Mouse (Mus musculus) gonadal fat pad, adult 2 months (tissue): ENCODE measurements at regions not wholly inside any gene's neighbourhood (a gene's known extent, or its start where the extent isn't known, plus 50 kb on each side); places are given as distances from the start of the nearest gene placed in this dataset.
"Not testable (repeated sequence)": the region's sequence is repeated elsewhere in the genome, so short reads cannot be mapped to it uniquely, and the experiment has no call there.

ENCODE experiments used
- DNase-seq: peaks from one replicate; pipeline ENCODE4 v3.0.0-alpha.2; 2012; ENCODE audit warnings: low read depth

DNA sequence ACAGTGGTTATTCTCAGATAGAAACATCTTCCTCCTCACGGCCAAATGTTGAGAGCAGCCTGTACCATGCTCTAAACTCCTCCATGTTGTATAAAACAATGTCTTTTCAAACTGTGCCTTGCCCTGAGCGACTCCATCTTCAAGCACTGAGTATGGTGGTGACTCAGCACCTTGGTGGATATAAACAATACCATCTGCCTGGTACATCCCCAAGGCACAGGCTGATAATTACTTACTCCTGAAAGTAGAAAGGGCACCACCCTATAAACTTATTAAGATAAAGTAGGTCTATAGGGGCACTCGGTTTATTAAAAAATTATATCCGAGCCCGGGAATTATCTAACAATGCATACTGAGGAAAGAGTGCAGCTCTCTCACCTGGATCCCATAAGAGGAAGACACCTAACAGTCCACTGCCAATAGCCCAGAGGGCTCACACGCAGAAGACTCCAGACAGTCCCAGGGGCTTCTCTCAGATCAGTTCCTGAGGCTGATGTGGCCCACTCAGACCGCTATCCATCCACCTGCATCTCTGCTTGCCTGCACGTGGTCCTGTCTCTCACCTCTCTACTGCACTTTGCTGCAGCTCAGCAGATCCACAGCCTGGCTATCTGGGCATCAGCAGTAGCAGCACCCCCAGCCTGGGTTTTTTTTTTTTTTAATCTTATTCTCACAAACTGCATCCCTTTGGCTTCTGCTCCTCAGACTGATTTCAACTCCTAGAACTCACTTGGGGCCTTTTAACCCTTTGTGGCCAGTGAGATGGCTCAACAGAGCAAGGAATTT is 109.7 kb upstream of the Dlg1 start:
- no peak for DNase-seq

DNA sequence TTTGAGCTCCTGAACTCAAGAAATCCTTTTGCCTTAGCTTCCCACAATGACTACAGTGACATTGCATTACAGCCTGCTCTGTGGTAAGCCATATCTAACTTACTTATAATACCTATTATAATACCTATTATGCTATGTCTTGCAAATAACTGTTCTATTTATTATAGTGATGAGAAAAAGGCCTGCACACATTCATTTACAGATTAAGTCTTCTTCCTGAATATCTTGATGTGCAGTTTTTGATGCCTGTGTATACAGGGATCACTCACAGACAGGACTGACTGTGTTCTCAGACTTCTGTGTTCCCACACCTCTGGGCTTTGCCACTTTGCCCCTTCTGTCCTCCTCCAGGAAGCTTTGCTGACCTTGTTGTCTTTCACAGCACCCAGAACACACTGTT is 102.8 kb upstream of the Dlg1 start:
- no peak for DNase-seq

DNA sequence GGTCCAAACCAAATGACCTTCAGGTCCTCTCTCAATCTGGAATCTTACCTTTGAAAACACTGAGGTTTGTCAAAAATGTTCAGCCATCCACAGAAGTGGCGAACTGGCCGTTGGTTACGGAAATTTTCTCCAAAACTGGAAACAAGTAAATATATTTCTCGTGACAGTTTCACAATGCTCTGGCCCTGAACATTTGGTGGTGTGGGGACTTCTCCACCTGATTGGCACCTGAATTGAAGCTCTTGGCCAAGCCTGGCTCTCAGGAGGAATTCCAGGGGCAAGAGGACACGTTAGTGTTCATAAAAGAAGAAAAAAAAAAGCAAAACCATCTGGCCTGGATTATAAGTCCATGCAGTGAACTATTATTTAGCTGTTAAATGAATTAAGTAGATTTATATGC is 98.3 kb upstream of the Dlg1 start:
- no peak for DNase-seq

DNA sequence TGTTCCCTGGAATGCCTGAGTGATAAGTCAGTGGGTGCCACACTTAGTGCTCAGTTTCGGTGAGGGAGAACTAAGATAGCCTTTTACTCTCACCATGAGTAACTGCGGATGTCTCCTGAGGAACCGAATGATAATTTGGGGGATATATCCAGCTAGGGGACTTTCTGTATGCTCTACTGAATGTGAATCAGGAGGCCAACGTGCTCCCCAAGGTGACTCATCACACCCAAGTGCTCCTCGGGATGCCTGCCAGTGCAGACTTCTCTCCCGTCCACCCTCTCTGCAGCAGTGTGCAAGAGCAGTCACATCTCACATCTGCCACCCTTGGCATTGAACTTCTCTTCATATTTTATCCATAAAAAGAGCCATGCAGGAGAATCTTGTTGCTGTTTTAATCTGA is 94.9 kb upstream of the Dlg1 start:
- no peak for DNase-seq

DNA sequence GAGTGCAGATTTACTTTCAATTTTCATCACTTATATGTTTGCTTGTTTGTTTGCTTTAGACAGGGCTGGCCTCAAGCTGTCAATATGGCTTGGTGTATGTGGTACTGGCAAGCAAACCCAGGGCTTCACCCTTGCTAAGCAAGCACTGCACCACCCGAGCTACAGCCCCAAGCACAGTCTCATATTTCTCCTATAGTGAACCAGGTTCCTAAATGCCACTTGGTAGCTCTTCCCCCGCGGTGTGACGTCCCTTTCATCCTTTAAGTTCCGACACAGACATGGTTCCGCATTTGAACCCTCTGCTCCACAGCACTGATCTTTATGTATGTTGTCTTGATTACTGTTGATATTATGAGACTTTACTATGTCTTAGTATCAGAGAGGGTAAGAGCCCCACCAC is 93.4 kb upstream of the Dlg1 start:
- DNase-seq: no peak

DNA sequence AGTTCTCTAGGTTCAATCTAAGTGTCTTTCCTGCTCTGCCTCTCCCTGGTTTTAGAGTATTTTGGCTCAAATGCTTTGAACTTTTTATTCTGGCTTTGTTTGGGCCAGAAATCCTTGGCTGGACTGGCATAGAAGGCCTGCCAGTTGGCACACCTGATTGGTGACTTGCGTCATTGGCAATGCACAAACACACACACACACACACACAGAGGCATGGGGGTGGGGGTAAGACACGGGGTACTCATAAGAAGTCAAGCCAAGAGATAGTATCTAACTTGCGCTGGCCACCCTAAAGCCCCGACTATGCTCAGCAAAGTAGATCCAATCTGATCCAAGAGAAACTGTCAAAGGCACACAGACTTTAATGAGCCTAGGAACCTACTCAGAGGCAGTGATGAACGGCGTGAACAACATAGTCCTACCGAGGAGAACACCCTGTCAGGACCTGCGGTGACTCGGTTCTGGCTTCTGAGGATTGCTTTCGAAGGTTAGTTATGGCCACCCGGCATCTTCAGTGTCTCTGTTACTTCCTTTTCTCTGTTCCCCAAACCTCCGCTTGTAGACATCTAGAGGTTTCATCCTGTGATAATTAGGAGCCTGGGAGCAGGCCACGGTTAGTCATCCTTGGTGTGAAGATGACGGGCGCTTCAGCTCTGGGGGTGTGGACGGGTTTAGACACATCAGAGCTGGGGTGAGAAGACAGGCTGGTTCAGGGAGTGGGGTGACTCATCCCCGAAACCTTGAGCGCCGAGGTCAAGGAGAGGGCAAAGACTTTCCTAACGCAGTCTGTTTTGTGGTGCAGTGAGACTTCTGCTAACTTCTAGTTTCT is 92.7 kb upstream of the Dlg1 start:
- peak; percentile 59 for DNase-seq

DNA sequence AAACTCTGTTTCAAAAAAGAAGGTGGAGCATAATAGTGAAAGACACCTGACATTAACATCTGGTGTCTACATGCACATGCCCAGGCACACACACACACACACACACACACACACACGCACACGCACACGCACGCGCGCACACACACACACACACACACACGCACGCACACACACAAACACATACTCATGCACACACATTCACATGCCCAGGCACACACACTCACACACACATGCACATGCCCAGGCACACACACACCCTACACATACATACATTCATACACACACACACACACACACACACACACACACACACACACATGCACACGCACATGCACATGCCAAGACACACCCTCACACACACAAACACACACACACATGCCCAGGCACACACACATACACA is 89.4 kb upstream of the Dlg1 start:
- DNase-seq: not testable (repeated sequence)

DNA sequence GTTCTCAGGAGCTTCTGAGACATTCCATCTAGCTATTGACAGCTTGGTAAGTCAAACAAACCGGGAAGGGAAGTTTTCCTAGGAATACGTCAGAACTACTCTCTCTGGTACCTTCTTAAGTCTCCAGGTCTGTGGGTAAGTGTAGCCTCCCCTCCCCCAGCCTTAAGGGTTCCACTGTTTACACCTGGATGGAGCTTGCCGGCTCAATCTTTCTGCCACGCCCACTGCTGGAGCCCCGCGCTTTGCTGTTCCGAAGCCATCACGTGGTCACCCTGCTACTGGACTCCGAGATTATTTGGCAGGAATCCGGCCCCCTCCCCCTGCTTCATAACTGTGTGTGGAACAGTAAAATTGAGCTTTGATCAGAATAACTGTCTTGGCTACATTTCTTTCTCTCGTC is 87.6 kb upstream of the Dlg1 start:
- not testable (repeated sequence) for DNase-seq

DNA sequence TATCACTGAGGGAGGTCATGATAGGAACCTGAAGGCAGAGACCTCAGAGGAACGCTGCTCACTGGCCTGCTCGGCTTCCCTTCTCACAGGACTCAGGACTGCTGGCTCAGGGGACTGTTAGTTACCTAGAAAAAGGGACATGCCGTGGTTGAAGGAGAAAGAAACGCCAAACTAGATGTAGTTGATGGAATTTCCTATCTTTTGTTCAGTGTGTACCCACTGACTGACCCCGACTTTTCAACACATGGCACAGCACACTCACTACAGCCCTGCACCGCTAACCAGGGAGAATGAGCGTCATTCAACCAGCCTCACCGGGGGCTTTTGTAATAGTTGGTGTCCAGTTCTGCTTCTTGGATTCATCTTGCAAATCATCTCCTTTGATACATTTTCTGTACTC is 86.8 kb upstream of the Dlg1 start:
- DNase-seq: no peak

DNA sequence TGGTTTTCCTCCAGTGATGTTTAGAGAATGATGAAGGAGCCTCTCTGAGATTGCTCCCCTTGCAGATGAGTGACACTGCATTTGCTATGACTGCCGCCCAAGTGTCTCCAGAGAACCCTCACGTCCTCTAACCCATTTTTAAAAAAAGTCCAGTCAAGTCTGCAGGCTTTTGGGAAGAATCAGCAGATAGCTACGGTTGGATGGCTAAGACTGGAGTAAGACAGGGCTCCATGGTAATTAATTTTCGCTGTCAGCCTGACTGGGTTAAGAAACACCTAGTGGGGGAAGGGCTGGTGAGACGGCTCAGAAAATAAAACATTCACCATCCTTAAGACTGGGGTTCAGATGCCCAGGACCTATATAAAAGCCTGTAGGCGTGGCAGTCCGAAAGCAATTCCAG is 85.9 kb upstream of the Dlg1 start:
- DNase-seq: no peak

DNA sequence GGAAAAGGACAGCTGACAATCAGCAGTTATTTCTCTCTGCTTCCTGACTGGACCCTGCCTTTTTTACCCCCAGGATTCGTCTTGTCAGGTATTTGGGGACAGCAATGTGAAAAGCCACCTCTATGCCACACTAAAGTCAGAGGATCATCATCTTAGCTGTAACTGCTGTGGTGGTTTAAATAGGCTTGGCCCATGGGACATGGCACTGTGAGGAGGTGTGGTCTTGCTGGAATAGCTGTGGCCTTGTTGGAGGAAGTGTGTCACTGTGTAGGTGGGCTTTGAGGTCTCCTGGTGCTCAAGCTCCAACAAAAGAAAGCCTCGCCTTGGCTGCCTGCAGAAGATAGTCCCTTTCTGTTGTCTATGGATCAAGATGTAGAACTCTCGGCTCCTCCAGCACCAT is 83.9 kb upstream of the Dlg1 start:
- DNase-seq: no peak

DNA sequence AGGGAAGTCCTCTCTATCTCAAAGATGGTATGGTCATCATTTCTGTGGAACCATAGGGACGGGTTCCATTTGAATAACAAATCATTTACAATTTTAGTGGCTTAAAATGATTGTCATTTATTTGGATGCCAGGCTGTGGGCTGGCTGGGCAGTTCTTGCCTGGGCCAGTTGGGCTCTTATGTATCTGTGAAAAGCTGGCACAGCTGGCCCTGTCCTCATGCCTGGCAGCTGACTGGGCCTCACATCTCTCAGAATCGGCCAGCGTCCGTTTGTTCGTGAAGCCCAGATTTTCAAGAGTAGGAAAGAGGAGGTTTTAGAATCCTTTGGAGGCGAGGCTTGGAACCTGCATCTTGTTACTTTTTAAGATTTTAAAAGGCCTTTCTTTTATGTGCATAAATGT is 82.5 kb upstream of the Dlg1 start:
- no peak for DNase-seq

DNA sequence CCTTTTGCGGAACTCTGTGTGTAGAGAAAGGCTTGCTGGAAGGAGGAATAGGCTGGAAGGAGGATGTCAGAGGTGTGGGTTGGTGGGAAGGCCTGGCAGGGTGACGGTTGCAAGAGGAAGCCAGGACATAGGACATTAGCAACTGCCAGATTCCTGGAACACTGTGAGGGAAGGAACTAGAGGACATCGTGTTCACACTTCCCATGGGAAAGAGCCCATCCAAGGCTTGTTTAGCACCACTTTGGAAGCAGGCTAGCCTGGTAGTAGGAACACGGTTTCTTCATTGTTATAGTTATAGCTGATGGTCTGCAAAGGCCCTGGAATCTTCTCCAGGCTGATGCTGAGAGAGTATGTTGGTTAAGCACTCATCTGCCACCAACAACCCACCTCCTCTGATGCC is 80.4 kb upstream of the Dlg1 start:
- no peak for DNase-seq

DNA sequence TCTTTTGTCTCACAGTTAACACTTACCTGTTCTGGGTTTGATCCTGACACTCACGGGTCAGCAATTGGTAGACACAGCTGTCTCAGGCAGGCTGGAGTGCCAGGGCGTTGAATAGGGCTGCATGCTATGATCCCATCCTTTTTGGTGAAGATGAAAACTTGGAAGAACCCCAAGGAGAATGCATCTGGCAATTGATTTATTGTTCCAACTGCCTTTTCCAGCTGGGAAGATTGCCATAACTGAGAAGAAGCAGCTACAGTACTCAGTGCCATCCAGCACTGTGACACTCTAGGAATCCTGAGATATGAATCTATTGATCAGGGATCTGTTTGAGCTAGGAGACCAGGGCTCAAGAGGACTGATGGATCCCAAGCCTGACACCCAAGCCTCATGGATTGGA is 79.6 kb upstream of the Dlg1 start:
- no peak for DNase-seq

DNA sequence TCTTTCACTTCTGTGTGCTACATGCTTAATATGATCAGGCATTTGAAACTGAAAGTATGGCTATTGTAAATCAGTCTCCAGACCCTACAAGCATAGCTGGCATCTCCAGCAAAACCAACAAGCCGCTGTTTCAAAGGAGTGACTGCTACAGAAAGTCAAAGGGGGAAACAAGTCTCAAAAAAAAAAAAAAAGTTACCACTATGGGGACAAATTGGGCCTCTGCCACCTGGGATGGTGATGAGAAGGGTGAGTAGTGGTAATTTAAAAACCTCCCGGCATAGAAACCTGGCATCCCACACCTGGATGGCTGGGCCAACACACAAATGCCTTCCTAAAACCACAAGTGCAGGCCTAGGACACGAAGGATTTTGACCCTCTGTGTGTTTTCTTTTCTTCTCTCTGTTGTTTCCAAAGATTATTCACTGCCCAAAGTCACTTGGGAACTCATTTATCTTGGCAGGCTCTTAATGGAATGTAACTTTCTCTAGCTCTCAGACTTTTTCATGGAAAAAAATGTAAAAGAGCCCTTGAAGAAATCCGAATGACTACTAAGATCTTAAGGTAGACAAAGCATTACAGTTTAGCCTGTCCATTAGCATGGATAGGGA is 78.9 kb upstream of the Dlg1 start:
- DNase-seq: no peak

DNA sequence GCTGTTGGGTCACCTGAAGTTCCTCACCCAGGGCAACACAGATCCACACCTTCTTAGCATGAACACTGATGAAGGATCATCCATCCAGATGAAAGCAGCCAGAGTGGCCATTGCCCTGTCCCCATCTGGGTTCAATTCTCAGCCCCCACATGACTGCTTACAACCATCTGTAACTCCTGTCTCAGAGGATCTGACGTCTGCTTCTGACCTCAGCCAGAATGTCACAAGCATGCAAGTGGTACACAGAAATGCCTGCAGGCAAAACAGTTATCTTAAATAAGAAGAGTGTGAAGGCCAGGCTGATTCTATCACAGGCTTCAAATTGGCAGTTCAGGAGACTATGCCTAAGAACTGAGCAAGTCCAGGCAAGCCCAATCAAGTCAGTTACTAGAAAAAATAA is 76.2 kb upstream of the Dlg1 start:
- no peak for DNase-seq

DNA sequence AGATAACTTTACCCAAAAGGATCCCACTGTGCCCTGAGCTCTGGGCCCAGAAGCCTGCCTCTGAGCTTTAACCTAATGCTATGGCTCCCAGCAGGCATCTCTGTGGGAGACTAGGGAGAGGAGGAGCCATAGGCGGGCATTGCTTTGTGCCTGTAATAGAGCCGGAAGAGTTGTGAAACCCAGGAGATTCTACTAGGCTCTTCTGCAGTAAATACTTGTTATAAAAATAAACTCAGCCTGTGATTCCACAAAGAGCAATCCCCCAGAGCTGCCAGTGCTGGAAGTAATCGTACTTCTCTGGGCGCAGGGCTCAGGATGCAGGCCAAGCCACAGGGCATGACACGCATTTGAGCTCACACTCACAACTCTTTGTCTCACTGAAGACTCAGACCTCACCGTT is 73.7 kb upstream of the Dlg1 start:
- DNase-seq: no peak

DNA sequence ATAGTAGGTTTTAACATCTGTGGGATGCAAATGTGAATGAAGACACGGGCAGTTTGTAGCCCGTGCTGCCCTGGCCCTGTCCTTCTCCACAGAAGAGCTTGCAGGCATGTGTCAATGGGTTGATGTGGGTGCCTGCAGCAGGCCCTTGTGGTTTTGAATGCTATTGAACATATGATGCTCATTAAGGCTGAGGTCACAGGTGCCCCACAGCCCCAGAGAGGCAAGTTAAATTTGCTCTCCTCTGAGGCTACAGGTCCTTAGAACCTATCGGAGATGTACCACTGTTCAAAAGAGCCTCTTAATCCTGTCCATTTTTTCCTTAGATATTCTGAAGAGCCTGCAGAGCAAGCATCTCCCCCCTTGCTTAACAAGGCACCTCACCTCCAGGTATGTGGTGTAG is 71.7 kb upstream of the Dlg1 start:
- no peak for DNase-seq

DNA sequence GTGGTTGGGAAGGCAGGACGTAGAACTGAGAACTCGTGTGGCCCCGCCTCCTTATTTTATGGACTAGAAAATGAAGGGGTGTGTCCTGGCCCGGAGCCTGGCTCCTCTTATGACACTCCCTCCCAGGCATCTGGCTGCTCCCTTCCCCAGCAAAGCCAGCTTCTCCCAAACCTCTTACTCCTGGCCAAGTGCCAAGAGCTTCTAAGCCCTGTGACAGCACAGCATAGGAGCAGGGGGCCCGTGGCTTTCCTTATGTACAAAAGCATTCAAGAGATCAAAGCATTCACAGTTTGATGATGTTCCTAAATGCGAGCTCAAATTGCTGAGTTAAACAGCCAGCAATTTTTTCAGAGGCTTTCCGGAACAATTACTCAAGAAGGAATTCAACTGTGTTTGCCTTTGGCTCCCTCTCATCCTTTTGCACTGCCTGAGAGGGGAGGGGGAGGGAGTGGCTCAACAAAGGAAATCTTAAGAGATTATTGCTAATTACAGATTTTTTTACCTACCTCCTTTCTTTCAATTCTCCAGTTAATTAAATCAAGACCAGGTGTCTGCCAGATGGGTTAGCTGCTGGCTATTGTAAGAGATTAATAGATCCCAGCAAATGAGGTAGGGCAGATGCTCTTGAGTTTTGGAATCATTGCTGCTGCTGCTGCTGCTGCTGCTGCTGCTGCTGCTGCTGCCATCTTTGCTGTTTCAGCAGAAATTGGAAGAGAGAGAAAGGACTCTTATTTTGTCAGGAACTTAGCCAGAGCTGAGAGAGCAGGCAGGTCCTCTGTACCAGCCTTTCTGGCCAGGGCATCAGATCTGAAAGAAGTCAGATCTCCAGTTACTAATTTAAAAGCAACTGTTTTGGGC is 71.0 kb upstream of the Dlg1 start:
- DNase-seq: peak; percentile 75

DNA sequence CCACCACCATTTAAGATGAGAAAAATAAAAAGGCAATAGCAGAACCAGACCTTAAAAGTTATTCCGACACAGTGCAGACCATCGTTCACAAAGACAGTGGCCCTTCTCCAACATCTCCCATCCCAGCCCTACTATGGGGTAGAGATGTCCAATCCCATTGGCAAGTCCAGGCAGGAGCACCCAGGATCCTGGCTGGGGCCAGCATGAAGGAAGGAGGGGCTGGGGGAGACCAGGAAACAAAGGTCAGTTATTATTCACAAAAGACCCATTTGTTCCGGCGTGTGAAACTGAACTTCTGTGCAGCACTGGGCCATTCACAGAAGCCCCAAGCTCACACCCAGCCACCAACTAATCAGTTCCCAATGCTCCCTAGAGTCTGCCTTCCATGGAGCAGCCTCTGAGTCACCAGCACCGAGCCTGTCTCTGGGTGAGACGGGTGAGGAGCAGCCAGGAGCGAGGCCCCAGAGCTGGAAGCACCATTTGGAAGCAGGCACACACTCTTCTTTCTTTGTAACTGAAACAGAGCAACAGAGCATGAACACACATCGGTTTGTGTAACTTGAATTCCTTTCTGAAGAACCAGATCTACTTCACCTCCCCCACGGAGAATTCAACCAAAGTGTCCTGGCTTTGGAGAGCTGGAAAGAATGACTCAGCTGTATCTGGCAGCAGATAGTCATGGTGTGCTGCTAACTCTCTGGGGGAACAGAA is 70.1 kb upstream of the Dlg1 start:
- DNase-seq: no peak

DNA sequence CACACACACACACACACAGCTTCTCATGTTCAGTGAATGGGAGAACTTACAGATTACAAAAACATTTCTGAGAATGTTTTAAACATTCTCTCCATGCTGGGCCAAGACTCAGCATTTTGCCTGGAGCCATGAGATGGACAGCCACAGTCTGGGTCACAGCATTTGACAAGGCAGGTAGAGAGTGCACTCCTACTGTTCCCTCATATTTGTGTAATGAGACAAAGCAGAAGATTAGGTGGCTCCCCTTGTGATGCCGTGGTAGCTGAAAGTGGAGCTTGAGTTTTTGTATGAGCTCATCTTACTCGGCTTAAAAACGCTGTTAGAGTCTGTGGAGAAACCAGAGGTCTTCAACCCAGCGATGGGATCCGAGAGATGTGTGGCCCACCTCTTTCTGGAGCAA is 65.3 kb upstream of the Dlg1 start:
- DNase-seq: no peak
